Mouse (Mus musculus): ENCODE measurements around the gene Adamtsl5. TPM values are rescaled to one million over a fixed set of nuclear protein-coding genes. Genes with fewer than 3 reads are reported as not detected.
A peak's percentile ranks its signal among the peaks of the same experiment; 100 is the strongest.

Adamtsl5 gene
- total RNA-seq, 2 experiments from 2014 or later, result 0.75 to 1.2 TPM

- DNase-seq (ENCODE audit: low spot score in 2 of 2), result no peak
Measured at GRCm38 (mm10) chr10:80297526-80298133, 50.6 kb downstream of the Adamtsl5 start.

DNA sequence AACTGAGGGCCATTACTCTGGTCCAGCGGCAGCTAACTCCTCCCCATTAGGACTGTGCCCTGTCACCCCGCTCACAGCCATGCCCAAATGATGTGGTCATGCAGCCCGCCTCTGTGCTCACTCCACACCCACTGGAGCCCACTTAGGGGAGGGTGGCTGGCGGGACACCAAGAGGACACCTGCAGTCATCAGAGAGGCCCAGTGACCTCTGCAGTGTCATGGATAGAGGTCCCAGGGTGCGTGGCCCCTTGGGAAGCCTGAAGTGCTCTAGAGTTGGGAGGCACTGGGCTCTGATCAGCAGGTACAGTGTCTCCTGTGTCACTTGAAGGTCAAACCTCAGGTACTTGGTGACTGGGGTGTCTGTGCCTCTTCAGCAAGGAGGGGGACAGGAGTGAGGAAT, 51.4 kb downstream of the Adamtsl5 start:
- no peak for DNase-seq (ENCODE audit: low spot score in 2 of 2)

DNA sequence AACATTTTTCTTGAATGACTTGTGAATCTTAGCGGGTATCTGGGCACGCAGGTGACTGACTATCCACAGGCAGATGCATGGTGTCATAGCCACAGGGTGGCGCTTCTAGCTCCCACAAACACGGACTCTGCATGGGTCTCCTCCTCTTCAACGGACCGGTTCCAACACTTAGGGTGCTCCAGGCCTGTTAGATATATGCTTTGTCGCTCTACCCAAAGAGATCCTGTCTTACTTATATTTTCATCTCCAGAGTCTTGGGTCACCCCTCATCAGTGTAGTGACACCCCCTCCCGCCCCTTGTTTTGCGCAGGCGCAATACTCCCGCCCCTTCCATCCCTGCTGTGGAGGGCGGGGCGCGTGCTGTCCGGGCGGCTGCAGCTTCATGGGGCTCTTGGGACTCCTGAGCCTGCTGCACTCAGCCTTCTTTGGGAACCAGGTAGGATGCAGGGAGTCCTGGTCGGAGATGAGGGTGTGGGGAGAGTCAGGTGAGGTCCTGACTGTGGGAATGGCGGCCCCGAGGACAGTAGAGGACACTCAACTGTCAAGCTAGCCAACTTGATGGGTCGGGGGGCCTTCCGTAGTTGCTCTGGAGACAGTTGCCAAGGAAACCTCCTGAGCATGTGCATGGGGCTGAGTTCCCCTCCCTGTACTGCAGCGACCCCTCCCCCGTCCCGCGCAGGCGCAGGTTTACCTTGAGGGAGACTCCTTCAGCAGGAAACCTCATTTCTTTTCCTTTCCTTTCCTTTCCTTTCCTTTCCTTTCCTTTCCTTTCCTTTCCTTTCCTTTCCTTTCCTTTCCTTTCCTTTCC, 52.4 kb downstream of the Adamtsl5 start, which contains the start of gene Apc2:
Apc2 (plus strand) TSS at position 360 of the 808 bp plus-strand sequence.
- peak; percentile 77 to 82 for DNase-seq (ENCODE audit: low spot score in 2 of 2)

DNA sequence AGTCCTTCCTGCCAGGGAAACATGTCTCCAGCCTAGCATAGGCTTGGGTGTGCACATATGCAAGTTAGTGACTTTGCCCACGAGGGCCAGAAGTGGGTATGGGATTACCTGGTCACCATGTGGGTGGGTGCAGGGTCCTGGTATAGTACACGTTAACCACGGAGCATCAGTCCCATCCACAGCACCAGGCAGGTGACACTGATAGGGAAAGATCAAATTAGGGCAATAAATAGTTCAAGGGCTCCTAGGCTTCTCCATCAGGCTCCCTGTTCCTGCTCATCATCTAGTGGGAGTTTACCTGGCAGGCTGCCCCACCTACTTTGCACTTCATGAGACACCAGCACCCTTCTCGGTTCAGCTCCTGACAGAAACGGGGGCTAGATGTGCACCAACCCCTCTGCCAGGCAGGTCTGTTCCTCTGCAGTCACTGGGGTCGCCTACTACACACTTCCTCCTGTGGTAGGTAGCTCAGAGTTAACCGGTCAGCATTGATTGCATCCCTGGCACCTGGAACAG, 53.4 kb downstream of the Adamtsl5 start:
- DNase-seq (ENCODE audit: low spot score in 2 of 2), result no peak

DNA sequence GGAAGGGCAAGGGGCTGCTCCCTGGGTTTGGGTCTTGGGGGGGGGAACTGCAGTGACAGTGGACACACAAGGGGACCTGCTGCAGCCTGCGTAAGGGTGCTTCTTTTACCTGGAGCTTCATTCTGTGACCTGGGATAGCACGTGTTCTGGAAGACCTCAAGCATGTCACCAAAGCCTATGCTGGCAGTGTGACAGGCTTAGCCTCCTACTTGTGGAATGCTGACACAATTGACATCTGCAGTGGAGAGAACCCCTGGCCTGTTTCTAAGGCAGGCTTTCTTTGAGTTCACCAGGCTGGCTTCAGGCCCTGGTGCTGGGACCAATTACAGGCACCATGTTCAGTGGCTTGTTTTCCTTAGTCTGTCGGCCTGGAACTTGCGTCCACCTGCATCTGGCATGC, 53.9 kb downstream of the Adamtsl5 start:
- DNase-seq (ENCODE audit: low spot score in 2 of 2), result no peak

- DNase-seq (ENCODE audit: low spot score in 2 of 2), result no peak
Measured at GRCm38 (mm10) chr10:80293325-80293724, 54.9 kb downstream of the Adamtsl5 start.

DNA sequence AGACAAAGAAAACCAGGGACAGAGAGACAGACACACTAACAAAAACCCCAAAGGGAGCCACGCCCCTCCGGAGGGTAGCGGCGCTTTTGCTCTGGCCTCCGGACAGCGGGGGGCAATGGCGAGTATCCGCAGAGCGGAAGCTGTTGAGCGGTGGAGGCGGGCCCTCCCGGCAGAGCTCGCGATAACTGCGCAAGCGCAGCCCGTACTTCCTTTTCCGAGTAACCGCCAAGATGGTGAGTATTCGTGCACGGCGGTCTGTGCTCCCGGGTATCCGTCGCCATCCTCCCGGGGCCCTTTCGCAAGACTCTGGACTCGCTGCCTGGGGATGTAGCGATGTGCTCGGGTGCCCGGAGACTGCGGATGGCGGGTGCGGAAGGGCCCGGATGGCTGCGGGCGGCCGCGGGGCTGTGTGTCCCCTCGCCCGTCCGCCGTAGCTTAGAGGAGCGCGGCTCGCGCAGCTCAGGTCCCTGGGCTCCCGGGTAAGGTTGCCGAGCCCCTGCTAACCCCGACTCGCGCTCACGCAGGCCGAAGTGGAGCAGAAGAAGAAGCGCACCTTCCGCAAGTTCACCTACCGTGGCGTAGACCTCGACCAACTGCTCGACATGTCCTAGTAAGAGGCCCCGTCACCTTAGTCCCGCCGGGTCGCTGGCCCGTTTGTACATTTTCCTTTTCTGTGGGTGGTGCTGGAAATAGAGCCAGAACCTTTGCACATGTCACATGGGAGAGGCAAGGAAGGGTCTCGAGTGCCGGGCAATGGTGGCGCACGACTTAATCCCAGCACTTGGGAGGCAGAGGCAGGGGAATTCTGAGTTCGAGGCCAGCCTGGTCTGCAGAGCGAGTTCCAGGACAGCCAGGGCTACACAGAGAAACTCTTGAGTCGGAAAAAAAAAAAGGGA, 55.7 kb downstream of the Adamtsl5 start, which contains the start of gene Rps15:
Rps15 (plus strand) TSS at position 203 of the 896 bp plus-strand sequence.
- peak; percentile 92 to 95 for DNase-seq (ENCODE audit: low spot score in 2 of 2)

Small RNA genes lying within 50 kb of the gene (microRNA-seq; reads per million reads assigned to microRNA genes)
- 0 reads per million in 2 experiments for gene Gm22721

Other genes starting within 250 kb of the Adamtsl5 start
- 10 to 100 TPM; 19.7 to 23.9 TPM for gene Sbno2, start 242.8 kb downstream of the Adamtsl5 start, total RNA-seq (2021)
- 10 to 100 TPM; 77.1 to 88.3 TPM for gene Stk11, start 232.6 kb downstream of the Adamtsl5 start, total RNA-seq (2021)
- 100 to 1,000 TPM; 385 to 392 TPM for gene Atp5d, start 209.8 kb downstream of the Adamtsl5 start, total RNA-seq (2021)
- 100 to 1,000 TPM; 360 to 374 TPM for gene Cbarp, start 207.6 kb downstream of the Adamtsl5 start, total RNA-seq (2021)
- 100 to 1,000 TPM; 112 to 128 TPM for gene Midn, start 200.1 kb downstream of the Adamtsl5 start, total RNA-seq (2021)
- 100 to 1,000 TPM; 154 to 175 TPM for gene Cirbp, start 182.4 kb downstream of the Adamtsl5 start, total RNA-seq (2021)
- 1 to 10 TPM; 4.3 to 6.7 TPM for gene 1600002K03Rik, start 175.5 kb downstream of the Adamtsl5 start, total RNA-seq (2021)
- gene Efna2, start 168.9 kb downstream of the Adamtsl5 start, total RNA-seq (2021), result 10 to 100 TPM; 16.8 to 19.8 TPM
- gene Mum1, start 122.0 kb downstream of the Adamtsl5 start, total RNA-seq (2021), result 10 to 100 TPM; 40.3 to 46.6 TPM
- 100 to 1,000 TPM; 143 to 152 TPM for gene Ndufs7, start 99.3 kb downstream of the Adamtsl5 start, total RNA-seq (2021)
- 10 to 100 TPM; 27.8 to 31.5 TPM for gene Gamt, start 87.4 kb downstream of the Adamtsl5 start, total RNA-seq (2021)
- gene Dazap1, start 86.9 kb downstream of the Adamtsl5 start, total RNA-seq (2021), result 10 to 100 TPM; 94.6 to 96.3 TPM
- 100 to 1,000 TPM; 733 to 857 TPM for gene Rps15, start 56.0 kb downstream of the Adamtsl5 start, total RNA-seq (2021)
- gene Apc2, start 52.4 kb downstream of the Adamtsl5 start, total RNA-seq (2021), result 100 to 1,000 TPM; 179 to 181 TPM
- gene 2310011J03Rik, start 27.9 kb downstream of the Adamtsl5 start, total RNA-seq (2021), result 10 to 100 TPM; 19.7 to 22.2 TPM
- gene Pcsk4, start 18.9 kb downstream of the Adamtsl5 start, total RNA-seq (2021), result 1 to 10 TPM; 7.1 to 8.0 TPM
- gene Reep6, start 18.5 kb downstream of the Adamtsl5 start, total RNA-seq (2021), result 10 to 100 TPM; 10.3 to 11.6 TPM
- gene Plk5, start 8.0 kb upstream of the Adamtsl5 start, total RNA-seq (2021), result 1 to 10 TPM; 1.7 to 3.8 TPM
- 10 to 100 TPM; 33.6 to 36.6 TPM for gene Mex3d, start 39.2 kb upstream of the Adamtsl5 start, total RNA-seq (2021)
- 100 to 1,000 TPM; 119 to 129 TPM for gene Mbd3, start 51.1 kb upstream of the Adamtsl5 start, total RNA-seq (2021)
- 100 to 1,000 TPM; 503 to 527 TPM for gene Uqcr11, start 58.4 kb upstream of the Adamtsl5 start, total RNA-seq (2021)
- 10 to 100 TPM; 36.1 to 42.9 TPM for gene Tcf3, start 85.2 kb upstream of the Adamtsl5 start, total RNA-seq (2021)
- under 1 TPM; 0.07 TPM for gene Onecut3, start 146.4 kb upstream of the Adamtsl5 start, total RNA-seq (2021)
- under 1 TPM; 0.21 to 0.38 TPM for gene Atp8b3, start 190.7 kb upstream of the Adamtsl5 start, total RNA-seq (2021)
- 10 to 100 TPM; 49.5 to 53.9 TPM for gene Rexo1, start 213.1 kb upstream of the Adamtsl5 start, total RNA-seq (2021)
- 10 to 100 TPM; 41.8 to 43.6 TPM for gene Klf16, start 228.9 kb upstream of the Adamtsl5 start, total RNA-seq (2021)
- gene Abhd17a, start 241.9 kb upstream of the Adamtsl5 start, total RNA-seq (2021), result 100 to 1,000 TPM; 179 to 191 TPM